Mouse (Mus musculus) gastrocnemius, adult 2 months (tissue): Measurements from ENCODE around the gene Pkmyt1. TPM values are rescaled to one million over a fixed set of nuclear protein-coding genes. Genes with fewer than 3 reads are reported as not detected.
"Not testable (repeated sequence)": the region's sequence is repeated elsewhere in the genome, so short reads cannot be mapped to it uniquely, and the experiment has no call there.

ENCODE experiments used
- DNase-seq: peaks from one replicate; pipeline ENCODE4 v3.0.0; 2022
- H3K27ac ChIP-seq: fragments of 200-600 bp; 2 replicates; pipeline ENCODE4 v1.8.1; 2022; ENCODE audit warnings: mild to moderate bottlenecking
- H3K4me3 ChIP-seq: fragments of 200-600 bp; 2 replicates; pipeline ENCODE4 v1.8.1; 2022; ENCODE audit warnings: mild to moderate bottlenecking, moderate library complexity
- CTCF ChIP-seq: fragments of 200-600 bp; IDR thresholded peaks from 2 replicates; pipeline ENCODE4 v1.8.1; 2022; ENCODE audit warnings: antibody characterized with exemption, mild to moderate bottlenecking, moderate library complexity
- intact Hi-C: fragments of 180-260 bp; cut with DNase I; formaldehyde crosslinking; loops from one replicate; pipeline ENCODE4 v1.15.1; 2025
- total RNA-seq, 2 experiments: library from RNA; stranded (reverse); gene quantifications; 2 replicates each; pipeline ENCODE4 v1.2.3; 2021

Gene Pkmyt1
- total RNA-seq, 2 experiments from 2014 or later: 0.53 to 0.64 TPM

GRCm38 (mm10) chr17:23762976-23763375, 36.8 kb downstream of the Pkmyt1 start:
- no peak overlapping the region for H3K4me3 ChIP-seq
- DNase-seq: no peak
- intact Hi-C loops: no loop called here
- no peak overlapping the region for H3K27ac ChIP-seq
- TF ChIP-seq CTCF: no peak

- no peak for TF ChIP-seq CTCF
- intact Hi-C loops: loop anchor here (2.0 to 5.0 kb wide), 3 partner anchors 22 to 192 kb away; no protein-coding TSS in a partner anchor
- H3K4me3 ChIP-seq: peak overlapping the region; percentile 94
- DNase-seq: no peak
- peak overlapping the region; percentile 95 for H3K27ac ChIP-seq
These were observed 44.4 kb downstream of the Pkmyt1 start for GRCm38 (mm10) chr17:23770493-23770892.

GRCm38 (mm10) chr17:23770896-23771283, 44.8 kb downstream of the Pkmyt1 start:
- Histone ChIP-seq H3K27ac (peak overlapping the region; percentile 95), H3K4me3 (peak overlapping the region; percentile 94)
- peak; percentile 32 for DNase-seq
- intact Hi-C loops: loop anchor here (2.0 to 5.0 kb wide), 3 partner anchors 22 to 191 kb away; no protein-coding TSS in a partner anchor
- no peak for TF ChIP-seq CTCF

- Histone ChIP-seq H3K27ac (peak within 1 kb of the TSS; percentile 95), H3K4me3 (peak within 1 kb of the TSS; percentile 94)
- no peak for TF ChIP-seq CTCF
- intact Hi-C loops: loop anchor here (2.0 to 5.0 kb wide), 3 partner anchors 23 to 191 kb away; no protein-coding TSS in a partner anchor
- peak; percentile 98 for DNase-seq
These were observed 45.4 kb downstream of the Pkmyt1 start, which contains the start of gene Flywch1 for GRCm38 (mm10) chr17:23771284-23772218. Flywch1 (minus strand) TSS chr17:23771602.

GRCm38 (mm10) chr17:23772219-23772556, 46.1 kb downstream of the Pkmyt1 start:
- H3K4me3 ChIP-seq: peak overlapping the region; percentile 94; the same call in 1 of the 2 replicates
- not testable (repeated sequence) for H3K27ac ChIP-seq, DNase-seq
- intact Hi-C loops: loop anchor here (5.0 kb wide), 1 partner anchor 190 kb away; no protein-coding TSS in a partner anchor

GRCm38 (mm10) chr17:23773676-23774075, 47.5 kb downstream of the Pkmyt1 start:
- no peak for TF ChIP-seq CTCF
- no peak for DNase-seq
- intact Hi-C loops: loop anchor here (2.0 to 5.0 kb wide), 2 partner anchors 71 to 189 kb away; partner anchors contain the start of gene Prss41
- Histone ChIP-seq H3K4me3 (no peak overlapping the region), H3K27ac (no peak overlapping the region)

GRCm38 (mm10) chr17:23774090-23774489, 48.0 kb downstream of the Pkmyt1 start:
- intact Hi-C loops: loop anchor here (2.0 to 5.0 kb wide), 2 partner anchors 71 to 188 kb away; partner anchors contain the start of gene Prss41
- Histone ChIP-seq H3K27ac (no peak overlapping the region), H3K4me3 (no peak overlapping the region)
- peak; percentile 93 for TF ChIP-seq CTCF
- DNase-seq: peak; percentile 85

- Histone ChIP-seq H3K27ac (no peak overlapping the region), H3K4me3 (no peak overlapping the region)
- no peak for TF ChIP-seq CTCF
- no peak for DNase-seq
- intact Hi-C loops: no loop called here
These were observed 50.1 kb downstream of the Pkmyt1 start for GRCm38 (mm10) chr17:23776216-23776615.

- intact Hi-C loops: no loop called here
- H3K4me3 ChIP-seq: no peak overlapping the region
- H3K27ac ChIP-seq: no peak overlapping the region
- no peak for DNase-seq
- TF ChIP-seq CTCF: no peak
These were observed 51.0 kb downstream of the Pkmyt1 start for GRCm38 (mm10) chr17:23777141-23777540.

GRCm38 (mm10) chr17:23778447-23778846, 52.3 kb downstream of the Pkmyt1 start:
- TF ChIP-seq CTCF: no peak
- intact Hi-C loops: no loop called here
- H3K4me3 ChIP-seq: no peak overlapping the region
- H3K27ac ChIP-seq: no peak overlapping the region
- DNase-seq: no peak

GRCm38 (mm10) chr17:23783352-23783751, 57.2 kb downstream of the Pkmyt1 start:
- Histone ChIP-seq H3K4me3 (no peak overlapping the region), H3K27ac (no peak overlapping the region)
- intact Hi-C loops: no loop called here
- TF ChIP-seq CTCF: no peak
- no peak for DNase-seq

- Histone ChIP-seq H3K27ac (peak within 1 kb of the TSS; percentile 56), H3K4me3 (peak within 1 kb of the TSS; percentile 72)
- TF ChIP-seq CTCF: peak; percentile 32; the same call in 1 of the 2 replicates
- intact Hi-C loops: no loop called here
- DNase-seq: peak; percentile 68
These were observed 59.7 kb downstream of the Pkmyt1 start, which contains the start of gene Flywch2 for GRCm38 (mm10) chr17:23785561-23786471. Flywch2 (minus strand) TSS chr17:23786081.

Other genes with a start within 250 kb of the Pkmyt1 start
- gene Vmn2r117, start 246.6 kb upstream of the Pkmyt1 start, total RNA-seq: not detected
- gene Zfp213, start 162.1 kb upstream of the Pkmyt1 start, total RNA-seq: 1 to 10 TPM; 2.0 to 3.3 TPM
- gene Zfp13, start 126.8 kb upstream of the Pkmyt1 start, total RNA-seq: 1 to 10 TPM; 1.5 to 2.1 TPM
- not detected for gene Zscan10, start 125.5 kb upstream of the Pkmyt1 start, total RNA-seq
- gene Mmp25, start 81.1 kb upstream of the Pkmyt1 start, total RNA-seq: under 1 TPM in 1 of 2 experiments, not detected in 1; 0.06 TPM
- gene Bicdl2, start 65.8 kb upstream of the Pkmyt1 start, total RNA-seq: not detected
- gene Hcfc1r1, start 52.7 kb upstream of the Pkmyt1 start, total RNA-seq: 100 to 1,000 TPM; 112 to 137 TPM
- gene Thoc6, start 52.5 kb upstream of the Pkmyt1 start, total RNA-seq: 1 to 10 TPM; 6.3 to 8.8 TPM
- gene Tnfrsf12a, start 48.9 kb upstream of the Pkmyt1 start, total RNA-seq: 10 to 100 TPM; 19.5 to 27.5 TPM
- not detected for gene Cldn6, start 47.1 kb upstream of the Pkmyt1 start, total RNA-seq
- gene Cldn9, start 42.3 kb upstream of the Pkmyt1 start, total RNA-seq: under 1 TPM; 0.15 to 0.17 TPM
- not detected for gene 1520401A03Rik, start 3.6 kb upstream of the Pkmyt1 start, total RNA-seq
- 1 to 10 TPM; 2.7 to 4.0 TPM for gene Paqr4, start 14.5 kb downstream of the Pkmyt1 start, total RNA-seq
- not detected for gene Kremen2, start 19.5 kb downstream of the Pkmyt1 start, total RNA-seq
- 10 to 100 TPM; 43.3 to 50.4 TPM for gene Flywch1, start 45.3 kb downstream of the Pkmyt1 start, total RNA-seq
- under 1 TPM; 0.47 to 0.51 TPM for gene Flywch2, start 59.7 kb downstream of the Pkmyt1 start, total RNA-seq
- gene Srrm2, start 64.2 kb downstream of the Pkmyt1 start, total RNA-seq: 100 to 1,000 TPM; 178 to 227 TPM
- 100 to 1,000 TPM; 296 to 351 TPM for gene Elob, start 102.8 kb downstream of the Pkmyt1 start, total RNA-seq
- gene Prss33, start 109.7 kb downstream of the Pkmyt1 start, total RNA-seq: not detected
- not detected for gene Prss32, start 117.5 kb downstream of the Pkmyt1 start, total RNA-seq
- not detected for gene Prss41, start 117.8 kb downstream of the Pkmyt1 start, total RNA-seq
- not detected for gene Prss21, start 141.7 kb downstream of the Pkmyt1 start, total RNA-seq
- gene Dcpp1, start 154.5 kb downstream of the Pkmyt1 start, total RNA-seq: not detected
- gene Dcpp2, start 154.5 kb downstream of the Pkmyt1 start, total RNA-seq: not detected
- not detected for gene Dcpp3, start 191.1 kb downstream of the Pkmyt1 start, total RNA-seq
- not detected for gene Sbp, start 215.3 kb downstream of the Pkmyt1 start, total RNA-seq
- gene Sbpl, start 228.9 kb downstream of the Pkmyt1 start, total RNA-seq: not detected